Mouse (Mus musculus): ENCODE results near the gene Cryz. TPM values are rescaled to one million over a fixed set of nuclear protein-coding genes. Genes with fewer than 3 reads are reported as not detected.
"Not testable (repeated sequence)": the region's sequence is repeated elsewhere in the genome, so short reads cannot be mapped to it uniquely, and the experiment has no call there.

The Cryz gene
- polyA plus RNA-seq, 1 experiment from 2014 or later, result 18.2 TPM

DNA sequence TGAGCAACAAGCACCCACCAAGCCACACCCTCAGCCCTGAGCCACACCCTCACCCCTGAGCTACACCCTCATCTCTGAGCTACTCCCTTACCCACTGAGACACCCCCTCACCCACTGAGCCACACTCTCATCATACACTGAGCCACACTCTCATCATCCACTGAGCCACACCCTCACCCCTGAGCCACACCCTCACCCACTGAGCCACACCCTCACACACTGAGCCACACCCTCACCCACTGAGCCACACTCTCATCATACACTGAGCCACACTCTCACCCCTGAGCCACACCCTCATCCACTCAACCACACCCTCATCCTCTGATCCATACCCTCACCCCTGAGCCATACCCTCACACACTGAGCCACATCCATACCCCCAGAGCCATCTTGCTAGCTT lies 31.8 kb downstream of the Cryz start:
- H3K36me3 ChIP-seq (ENCODE audit: control insufficient read depth, insufficient read depth, low read length), result no peaks in the 10 kb centered on the region
- ATAC-seq (ENCODE audit: insufficient read depth, low FRiP score, low TSS enrichment), result peak; percentile 48; the same call in 1 of the 2 replicates
- no peak overlapping the region for H3K27ac ChIP-seq (ENCODE audit: low read depth, low read length)

DNA sequence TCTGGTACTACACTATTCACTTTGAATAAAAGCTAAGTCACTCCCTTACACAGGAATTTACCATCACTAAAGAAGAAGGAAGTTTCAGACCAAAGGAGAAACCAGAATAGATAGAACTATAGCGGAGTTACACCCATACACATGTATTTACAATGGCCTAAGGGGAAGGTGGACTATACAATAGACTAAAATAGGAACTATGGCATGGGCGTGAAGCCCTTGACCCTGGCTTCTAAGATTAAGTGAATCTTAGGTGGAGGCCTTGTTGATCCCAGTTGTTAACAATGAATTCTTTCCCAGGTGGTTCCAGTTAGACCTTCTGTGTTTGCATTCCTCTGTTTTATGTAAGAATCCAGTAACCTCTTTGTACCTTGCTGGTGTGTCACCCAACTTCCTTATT lies 34.8 kb downstream of the Cryz start:
- H3K4me3 ChIP-seq (ENCODE audit: low read depth, low read length); H3K4me2 ChIP-seq (ENCODE audit: low read depth); H3K4me1 ChIP-seq (ENCODE audit: control insufficient read depth, insufficient read depth, low read length); DNase-seq (ENCODE audit: low spot score); H3K9ac ChIP-seq (ENCODE audit: low read length); H3K27me3 ChIP-seq (ENCODE audit: control insufficient read depth, insufficient read depth, low read length); H3K36me3 ChIP-seq (ENCODE audit: control insufficient read depth, insufficient read depth, low read length); H3K27ac ChIP-seq (ENCODE audit: low read depth, low read length); H3K9me3 ChIP-seq (ENCODE audit: control insufficient read depth, low read length); ATAC-seq (ENCODE audit: insufficient read depth, low FRiP score, low TSS enrichment): not testable (repeated sequence)
- WGBS, result 89% methylated on average over 2 of the region's 2 CpGs

More for the DNA sequence above, 31.8 kb downstream of the Cryz start:
- Histone ChIP-seq H3K9me3 (ENCODE audit: control insufficient read depth, low read length) (no peaks in the 10 kb centered on the region), H3K27me3 (ENCODE audit: control insufficient read depth, insufficient read depth, low read length) (no peaks in the 10 kb centered on the region), H3K4me1 (ENCODE audit: control insufficient read depth, insufficient read depth, low read length) (no peaks in the 10 kb centered on the region), H3K4me2 (ENCODE audit: low read depth) (no peak overlapping the region), H3K4me3 (ENCODE audit: low read depth, low read length) (no peak overlapping the region), H3K9ac (ENCODE audit: low read length) (no peak overlapping the region)
- no peak for DNase-seq (ENCODE audit: low spot score)

DNA sequence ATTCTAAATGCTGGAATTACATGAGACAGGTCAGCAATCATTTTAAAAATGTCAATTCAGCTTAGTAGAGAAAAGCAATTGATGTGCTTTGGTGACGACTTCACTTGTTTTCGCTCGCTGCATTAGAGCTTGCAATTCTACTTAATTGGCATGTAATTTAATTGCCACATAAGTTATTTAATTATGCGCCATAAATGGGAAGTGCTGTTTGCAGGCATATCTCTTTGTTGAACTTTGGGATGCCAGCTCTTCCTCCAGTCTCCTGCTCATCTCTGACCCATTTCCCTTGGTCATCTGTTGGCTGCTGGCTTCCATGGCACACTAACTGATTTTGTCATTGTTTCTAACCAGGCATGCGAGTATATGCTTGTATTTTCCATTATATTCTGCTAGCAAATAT lies 36.6 kb downstream of the Cryz start:
- Histone ChIP-seq H3K36me3 (ENCODE audit: control insufficient read depth, insufficient read depth, low read length) (no peaks in the 10 kb centered on the region), H3K9me3 (ENCODE audit: control insufficient read depth, low read length) (no peaks in the 10 kb centered on the region), H3K4me2 (ENCODE audit: low read depth) (no peak overlapping the region), H3K9ac (ENCODE audit: low read length) (no peak overlapping the region), H3K27me3 (ENCODE audit: control insufficient read depth, insufficient read depth, low read length) (no peaks in the 10 kb centered on the region), H3K4me3 (ENCODE audit: low read depth, low read length) (no peak overlapping the region), H3K27ac (ENCODE audit: low read depth, low read length) (no peak overlapping the region), H3K4me1 (ENCODE audit: control insufficient read depth, insufficient read depth, low read length) (no peaks in the 10 kb centered on the region)
- DNase-seq (ENCODE audit: low spot score) (no peak), ATAC-seq (ENCODE audit: insufficient read depth, low FRiP score, low TSS enrichment) (no peak)
- 81% methylated on average over 5 of the region's 5 CpGs for whole genome bisulfite sequencing

DNA sequence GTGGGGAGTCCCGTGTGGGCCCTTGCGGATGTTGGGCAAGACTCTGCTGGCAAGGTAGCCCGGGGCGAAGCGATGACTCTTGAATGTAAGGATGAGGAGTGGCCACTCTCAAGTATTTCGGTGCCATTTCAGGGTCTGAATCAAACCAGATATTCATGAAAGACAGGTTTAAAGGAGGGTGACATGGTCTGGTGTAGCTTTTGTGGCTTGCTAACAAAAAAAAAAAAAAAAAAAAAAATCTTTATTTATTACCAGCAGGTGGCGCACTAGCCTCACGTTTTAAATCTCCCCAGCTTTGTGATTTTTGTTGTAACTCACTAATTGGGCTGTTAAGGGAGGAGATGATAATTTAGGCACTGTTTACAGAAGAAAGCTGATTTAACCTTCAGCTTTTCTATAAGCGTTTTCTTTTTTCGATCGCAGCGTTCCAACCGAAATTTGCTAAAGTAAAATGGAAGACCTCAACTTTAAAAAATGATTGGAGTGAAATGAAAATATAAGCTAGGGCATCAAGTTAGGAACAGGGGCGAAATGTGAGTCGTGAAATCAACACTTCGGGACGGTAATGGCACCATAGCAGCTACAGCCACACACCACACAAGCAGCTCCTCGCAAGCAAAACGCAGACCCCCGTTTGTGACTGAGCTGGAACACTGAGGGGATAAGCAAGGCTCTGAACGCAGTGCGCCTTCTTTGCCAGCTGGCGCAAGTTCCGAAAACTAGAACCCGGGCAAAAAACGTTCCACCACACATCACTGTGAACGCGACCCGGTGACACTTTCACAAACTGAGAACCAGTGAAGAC lies 50.3 kb downstream of the Cryz start:
- no peaks in the 10 kb centered on the region for H3K36me3 ChIP-seq (ENCODE audit: control insufficient read depth, insufficient read depth, low read length)
- peak overlapping the region; percentile 17; the same call in 1 of the 2 replicates for H3K4me2 ChIP-seq (ENCODE audit: low read depth)
- H3K9ac ChIP-seq (ENCODE audit: low read length), result no peak overlapping the region
- H3K4me1 ChIP-seq (ENCODE audit: control insufficient read depth, insufficient read depth, low read length), result no peaks in the 10 kb centered on the region
- 61% methylated on average over 29 of the region's 29 CpGs for WGBS
- no peak overlapping the region for H3K4me3 ChIP-seq (ENCODE audit: low read depth, low read length)
- no peaks in the 10 kb centered on the region for H3K27me3 ChIP-seq (ENCODE audit: control insufficient read depth, insufficient read depth, low read length)
- ATAC-seq (ENCODE audit: insufficient read depth, low FRiP score, low TSS enrichment), result peak; percentile 61
- H3K9me3 ChIP-seq (ENCODE audit: control insufficient read depth, low read length), result no peaks in the 10 kb centered on the region
- H3K27ac ChIP-seq (ENCODE audit: low read depth, low read length), result no peak overlapping the region
- peak; percentile 32 for DNase-seq (ENCODE audit: low spot score)

DNA sequence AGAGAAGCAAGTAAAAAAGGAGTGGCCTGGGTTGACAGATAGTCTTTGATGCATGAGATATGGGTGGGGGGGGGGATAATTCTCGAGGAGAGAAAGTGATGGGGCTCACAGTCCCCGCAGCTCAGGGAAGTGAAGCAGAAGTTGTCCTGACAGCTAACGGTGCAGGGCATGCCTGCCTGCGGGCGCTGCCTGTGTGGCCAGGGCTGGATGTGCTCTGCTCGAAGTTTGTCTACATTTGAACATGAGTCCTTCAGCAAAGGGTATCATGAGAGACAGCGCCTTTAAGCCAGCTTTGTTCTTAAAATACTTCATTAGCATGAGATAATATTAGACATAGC lies 50.9 kb downstream of the Cryz start:
- no peak overlapping the region; the same call in 1 of the 2 replicates for H3K4me2 ChIP-seq (ENCODE audit: low read depth)
- no peak overlapping the region for H3K9ac ChIP-seq (ENCODE audit: low read length)
- no peaks in the 10 kb centered on the region for H3K27me3 ChIP-seq (ENCODE audit: control insufficient read depth, insufficient read depth, low read length)
- DNase-seq (ENCODE audit: low spot score) (no peak), ATAC-seq (ENCODE audit: insufficient read depth, low FRiP score, low TSS enrichment) (peak; percentile 58)
- H3K4me1 ChIP-seq (ENCODE audit: control insufficient read depth, insufficient read depth, low read length), result no peaks in the 10 kb centered on the region
- no peaks in the 10 kb centered on the region for H3K9me3 ChIP-seq (ENCODE audit: control insufficient read depth, low read length)
- H3K36me3 ChIP-seq (ENCODE audit: control insufficient read depth, insufficient read depth, low read length), result no peaks in the 10 kb centered on the region
- H3K4me3 ChIP-seq (ENCODE audit: low read depth, low read length), result no peak overlapping the region
- H3K27ac ChIP-seq (ENCODE audit: low read depth, low read length), result no peak overlapping the region
- 67% methylated on average over 7 of the region's 7 CpGs for WGBS

DNA sequence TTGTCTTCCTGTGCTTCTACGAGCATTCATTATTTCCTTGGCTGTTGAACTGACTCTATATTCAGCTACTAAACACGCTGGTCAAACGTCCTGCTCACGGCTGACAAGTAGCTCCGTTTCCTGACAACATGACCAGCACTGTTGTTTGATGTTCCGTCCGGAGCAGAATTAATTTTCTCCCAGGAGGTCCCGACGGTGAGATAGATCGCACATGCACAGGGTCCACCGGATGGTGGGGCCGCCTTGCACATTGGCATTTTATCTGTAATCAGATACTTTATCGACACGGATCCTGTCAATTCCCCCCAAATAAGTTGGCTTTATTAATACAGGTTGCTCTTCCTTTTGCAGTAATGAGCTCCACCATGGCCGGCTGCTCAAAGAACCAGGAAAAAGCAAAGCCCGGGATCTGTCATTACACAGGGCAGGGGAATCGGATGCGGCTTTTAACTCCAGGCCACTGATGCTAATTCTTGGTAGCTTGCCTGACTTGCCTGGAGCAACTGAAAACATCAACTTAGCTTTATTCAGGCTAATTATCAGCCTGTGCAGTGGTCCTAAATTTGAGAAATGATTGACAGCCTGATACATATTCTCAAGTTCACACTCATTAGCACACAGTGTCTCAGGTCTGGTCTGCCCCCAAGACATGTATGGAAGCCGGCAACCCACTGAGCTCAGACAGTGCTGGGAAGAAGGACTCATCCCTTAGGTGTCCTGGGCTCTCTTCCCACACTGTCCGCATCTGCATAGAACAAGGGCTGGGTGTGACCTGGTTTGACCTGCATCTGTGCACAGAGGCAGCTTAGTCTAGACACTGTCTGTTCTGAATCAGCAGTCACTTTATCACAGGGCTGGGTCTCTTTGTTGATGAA lies 53.1 kb downstream of the Cryz start:
- no peak for ATAC-seq (ENCODE audit: insufficient read depth, low FRiP score, low TSS enrichment)
- WGBS, result 76% methylated on average over 20 of the region's 20 CpGs
- no peaks in the 10 kb centered on the region for H3K27me3 ChIP-seq (ENCODE audit: control insufficient read depth, insufficient read depth, low read length)
- no peak overlapping the region for H3K9ac ChIP-seq (ENCODE audit: low read length)
- no peak overlapping the region for H3K4me3 ChIP-seq (ENCODE audit: low read depth, low read length)
- DNase-seq (ENCODE audit: low spot score), result no peak
- H3K27ac ChIP-seq (ENCODE audit: low read depth, low read length), result no peak overlapping the region
- H3K36me3 ChIP-seq (ENCODE audit: control insufficient read depth, insufficient read depth, low read length), result no peaks in the 10 kb centered on the region
- no peaks in the 10 kb centered on the region for H3K9me3 ChIP-seq (ENCODE audit: control insufficient read depth, low read length)
- no peaks in the 10 kb centered on the region for H3K4me1 ChIP-seq (ENCODE audit: control insufficient read depth, insufficient read depth, low read length)
- no peak overlapping the region for H3K4me2 ChIP-seq (ENCODE audit: low read depth)

DNA sequence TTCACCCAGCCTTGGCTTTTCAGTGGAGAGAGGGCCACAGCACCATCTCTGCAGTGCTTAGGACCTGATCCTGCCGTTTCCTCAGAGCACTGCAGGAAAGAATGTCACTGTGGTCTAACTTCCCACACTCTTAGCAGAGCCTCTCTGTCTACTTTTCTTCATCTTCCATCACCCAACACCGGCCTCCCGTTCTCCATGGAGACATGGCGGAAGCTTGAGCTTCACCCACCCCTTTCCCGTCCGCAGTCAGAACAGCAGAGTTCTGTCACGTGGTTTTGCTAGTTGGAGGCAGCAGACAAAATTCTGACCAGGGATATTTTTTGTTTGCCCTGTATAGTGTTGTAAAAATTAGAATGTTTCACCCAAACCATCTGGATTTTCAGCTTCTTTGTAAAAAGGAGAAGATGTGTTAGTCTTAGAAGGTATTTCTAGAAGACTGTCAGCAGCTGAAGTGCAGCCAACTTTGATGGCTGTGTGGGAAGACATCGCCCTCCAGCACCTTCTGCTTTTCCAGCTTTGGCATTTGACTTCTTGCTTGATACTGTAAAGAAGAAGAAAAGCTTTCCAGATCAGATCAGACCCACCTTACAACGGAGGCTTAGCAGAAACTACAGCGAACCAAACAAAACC lies 54.8 kb downstream of the Cryz start:
- ATAC-seq (ENCODE audit: insufficient read depth, low FRiP score, low TSS enrichment) (no peak), DNase-seq (ENCODE audit: low spot score) (no peak)
- H3K9me3 ChIP-seq (ENCODE audit: control insufficient read depth, low read length), result no peaks in the 10 kb centered on the region
- no peaks in the 10 kb centered on the region for H3K36me3 ChIP-seq (ENCODE audit: control insufficient read depth, insufficient read depth, low read length)
- H3K4me3 ChIP-seq (ENCODE audit: low read depth, low read length), result no peak overlapping the region
- no peak overlapping the region for H3K4me2 ChIP-seq (ENCODE audit: low read depth)
- H3K27me3 ChIP-seq (ENCODE audit: control insufficient read depth, insufficient read depth, low read length), result no peaks in the 10 kb centered on the region
- no peak overlapping the region for H3K9ac ChIP-seq (ENCODE audit: low read length)
- H3K4me1 ChIP-seq (ENCODE audit: control insufficient read depth, insufficient read depth, low read length), result no peaks in the 10 kb centered on the region
- WGBS, result 89% methylated on average over 10 of the region's 10 CpGs
- no peak overlapping the region for H3K27ac ChIP-seq (ENCODE audit: low read depth, low read length)

DNA sequence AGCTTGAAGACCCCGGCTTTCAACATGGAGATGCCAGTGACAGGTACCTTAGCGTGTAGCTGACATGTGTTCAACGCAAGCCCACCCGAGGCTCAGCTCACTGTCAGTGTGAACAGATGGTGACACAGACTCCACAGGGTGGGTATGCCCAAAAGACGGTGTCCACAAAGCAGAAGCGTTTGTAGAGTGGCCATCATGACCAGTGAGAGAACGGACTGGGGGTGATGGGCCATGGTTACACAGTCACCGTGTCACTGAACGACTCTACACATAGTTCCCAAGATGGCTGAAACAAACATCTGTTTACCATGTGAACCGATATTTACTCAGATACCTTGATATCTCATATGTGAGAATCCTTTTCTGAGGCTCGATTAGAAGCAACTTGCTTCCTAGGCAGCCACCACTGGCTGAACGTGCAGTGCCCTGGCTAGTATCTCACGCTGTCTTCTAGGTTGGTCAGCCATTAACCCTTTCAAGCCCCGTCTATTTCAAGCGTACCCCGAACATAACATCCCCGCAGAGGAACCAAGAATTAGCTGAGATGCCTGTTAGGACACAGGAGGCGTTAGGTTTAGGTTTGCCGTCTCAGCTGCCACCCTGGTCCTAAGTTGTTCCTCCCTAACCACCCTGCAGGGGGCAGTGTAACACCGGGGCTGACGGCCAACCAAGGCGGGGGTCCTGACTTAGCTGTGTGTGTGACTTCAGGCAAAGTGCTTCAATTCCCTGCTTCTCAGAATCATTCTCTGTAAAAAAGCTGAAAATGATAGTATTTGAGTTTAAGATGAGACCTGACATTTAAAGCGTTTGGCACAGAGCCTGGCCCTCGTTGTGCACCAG lies 56.3 kb downstream of the Cryz start:
- peak; percentile 82 for DNase-seq (ENCODE audit: low spot score)
- WGBS, result 47% methylated on average over 24 of the region's 24 CpGs
- no peak overlapping the region for H3K27ac ChIP-seq (ENCODE audit: low read depth, low read length)
- peak; percentile 81 for ATAC-seq (ENCODE audit: insufficient read depth, low FRiP score, low TSS enrichment)
- no peaks in the 10 kb centered on the region for H3K36me3 ChIP-seq (ENCODE audit: control insufficient read depth, insufficient read depth, low read length)
- H3K9ac ChIP-seq (ENCODE audit: low read length), result no peak overlapping the region
- H3K27me3 ChIP-seq (ENCODE audit: control insufficient read depth, insufficient read depth, low read length), result no peaks in the 10 kb centered on the region
- H3K4me3 ChIP-seq (ENCODE audit: low read depth, low read length), result no peak overlapping the region
- H3K9me3 ChIP-seq (ENCODE audit: control insufficient read depth, low read length), result no peaks in the 10 kb centered on the region
- H3K4me2 ChIP-seq (ENCODE audit: low read depth), result no peak overlapping the region
- no peaks in the 10 kb centered on the region for H3K4me1 ChIP-seq (ENCODE audit: control insufficient read depth, insufficient read depth, low read length)

All from neural tube, embryonic 11.5 days (tissue).